Mouse (Mus musculus) urinary bladder, postnatal 14 days (tissue): ENCODE measurements at regions not wholly inside any gene's neighbourhood (a gene's known extent, or its start where the extent isn't known, plus 50 kb on each side); places are given as distances from the start of the nearest gene placed in this dataset.
A peak's percentile ranks its signal among the peaks of the same experiment; 100 is the strongest.

Experiments
- DNase-seq: peaks from one replicate; pipeline ENCODE4 v3.0.0; 2021; ENCODE audit warnings: low spot score

- DNase-seq = no peak
These were observed 1374.2 kb downstream of the Gsdmc2 start for GRCm38 (mm10) chr15:62470683-62471331.

GRCm38 (mm10) chr15:62468076-62468475 is 1376.9 kb downstream of the Gsdmc2 start:
- no peak for DNase-seq

- no peak for DNase-seq
These were observed 1378.1 kb downstream of the Gsdmc2 start for GRCm38 (mm10) chr15:62466856-62467255.

- DNase-seq = no peak
These were observed 1379.7 kb downstream of the Gsdmc2 start for GRCm38 (mm10) chr15:62465026-62465839.

GRCm38 (mm10) chr15:62462698-62463097 is 1382.3 kb downstream of the Gsdmc2 start:
- DNase-seq = peak; percentile 47

- no peak for DNase-seq
These were observed 1383.5 kb downstream of the Gsdmc2 start for GRCm38 (mm10) chr15:62461398-62462051.

- DNase-seq = no peak
These were observed 1384.3 kb downstream of the Gsdmc2 start for GRCm38 (mm10) chr15:62460724-62461123.

GRCm38 (mm10) chr15:62460026-62460607 is 1384.9 kb downstream of the Gsdmc2 start:
- DNase-seq = no peak

GRCm38 (mm10) chr15:62457990-62458389 is 1387.0 kb downstream of the Gsdmc2 start:
- DNase-seq = no peak

GRCm38 (mm10) chr15:62457051-62457664 is 1387.8 kb downstream of the Gsdmc2 start:
- no peak for DNase-seq

GRCm38 (mm10) chr15:62456020-62456419 is 1389.0 kb downstream of the Gsdmc2 start:
- DNase-seq = peak; percentile 39

GRCm38 (mm10) chr15:62448116-62448515 is 1396.9 kb downstream of the Gsdmc2 start:
- no peak for DNase-seq

- no peak for DNase-seq
These were observed 1405.8 kb downstream of the Gsdmc2 start for GRCm38 (mm10) chr15:62439211-62439610.

- DNase-seq = no peak
These were observed 1408.3 kb downstream of the Gsdmc2 start for GRCm38 (mm10) chr15:62436631-62437030.

GRCm38 (mm10) chr15:62435141-62435680 is 1409.8 kb downstream of the Gsdmc2 start:
- DNase-seq = no peak

GRCm38 (mm10) chr15:62432742-62433245 is 1412.2 kb downstream of the Gsdmc2 start:
- no peak for DNase-seq

GRCm38 (mm10) chr15:62431150-62431678 is 1413.8 kb downstream of the Gsdmc2 start:
- no peak for DNase-seq

- no peak for DNase-seq
These were observed 1422.0 kb downstream of the Gsdmc2 start for GRCm38 (mm10) chr15:62422995-62423394.

GRCm38 (mm10) chr15:62421073-62421851 is 1423.7 kb downstream of the Gsdmc2 start:
- no peak for DNase-seq

GRCm38 (mm10) chr15:62416691-62417090 is 1428.3 kb downstream of the Gsdmc2 start:
- no peak for DNase-seq
